Comparison of ENCODE assay signal across 15 mouse cellular contexts in genomic region chr7:92264325-92264724, GRCm38 (mm10).
DNase-seq lines count a peak whose midpoint lies in the region; ATAC-seq and TF ChIP-seq lines count a peak whose summit lies in the region.
"Had no signal": no experiment of that assay in that cellular context is flagged by ENCODE, and none has a peak within 500 bp of the region (broad histone marks: within the 10 kb centered on the region; RNA-seq: fewer than 3 reads in every experiment).

No protein-coding gene starts in this region.

- intact Hi-C loops in left cerebral cortex, adult 2 months (cut with DNase I): no loop called here
- intact Hi-C loops in left cerebral cortex, postnatal 36 days (cut with DNase I): no loop called here
- intact Hi-C loops in gastrocnemius, postnatal 14 days (cut with DNase I; ENCODE audit: low total_unique reads): no loop called here

- no peak overlapping the region for H3K4me3 ChIP-seq in left cerebral cortex, adult 2 months
- no peak overlapping the region for H3K4me3 ChIP-seq in midbrain, postnatal 0 days (ENCODE audit: low read depth, low read length)
- H3K4me3 ChIP-seq: heart, embryonic 13.5 days had no signal

- H3K4me1 ChIP-seq in midbrain, postnatal 0 days (ENCODE audit: insufficient read depth, low read length): no peaks in the 10 kb centered on the region
- H3K4me1 ChIP-seq: heart, embryonic 13.5 days had no signal

- H3K27ac ChIP-seq in left cerebral cortex, adult 2 months: peak overlapping the region; percentile 67
- no peak overlapping the region for H3K27ac ChIP-seq in midbrain, postnatal 0 days (ENCODE audit: low read depth, low read length)
- H3K27ac ChIP-seq: heart, embryonic 13.5 days had no signal

- peak; percentile 78; the same call in 1 of the 2 replicates for ATAC-seq in midbrain, postnatal 0 days (ENCODE audit: low FRiP score)
- ATAC-seq: CD4-positive, CD25-positive, alpha-beta regulatory T cell, adult 4 months had no signal

- no peaks in the 10 kb centered on the region for H3K27me3 ChIP-seq in midbrain, postnatal 0 days (ENCODE audit: insufficient read depth, low read length)
- H3K27me3 ChIP-seq: heart, embryonic 13.5 days had no signal

- TF ChIP-seq CTCF in left cerebral cortex, adult 2 months (IDR thresholded peaks at IDR 0.05): no peak
- TF ChIP-seq CTCF in midbrain, postnatal 0 days (IDR thresholded peaks at IDR 0.05): no peak

- H3K36me3 ChIP-seq in midbrain, postnatal 0 days (ENCODE audit: insufficient read depth, low read length): no peaks in the 10 kb centered on the region
- H3K36me3 ChIP-seq: heart, embryonic 13.5 days had no signal

- no peak for DNase-seq in left cerebral cortex, adult 2 months (ENCODE audit: extremely low spot score in 1 of 2, low spot score in 2 of 2)
- no peak for DNase-seq in left cerebral cortex, postnatal 36 days (ENCODE audit: low spot score in 2 of 2)
- peak; percentile 89 for DNase-seq in cerebellum, adult 11-12 months
- DNase-seq in cerebellum, postnatal 36 days: peak; percentile 73 to 75
- peak; percentile 76 for DNase-seq in midbrain, postnatal 0 days (ENCODE audit: low spot score)
- no peak for DNase-seq in lung, postnatal 4 days
- DNase-seq in gastrocnemius, postnatal 14 days: no peak
- DNase-seq in adrenal gland, postnatal 14 days: no peak
- DNase-seq: gastrocnemius, postnatal 10 days; kidney, postnatal 14 days; liver; lung, embryonic 14.5 days; thymus, postnatal 36 days had no signal

- H3K9ac ChIP-seq in midbrain, postnatal 0 days (replicated peaks; ENCODE audit: low read length, poor library complexity, severe bottlenecking): no peak overlapping the region
- H3K9ac ChIP-seq: heart, embryonic 13.5 days; lung, embryonic 14.5 days had no signal

- no peaks in the 10 kb centered on the region for H3K9me3 ChIP-seq in midbrain, postnatal 0 days (ENCODE audit: low read length)
- H3K9me3 ChIP-seq: heart, embryonic 13.5 days had no signal

- 50% methylated on average over 3 of the region's 3 CpGs for WGBS in midbrain, postnatal 0 days

- no peak overlapping the region for H3K4me2 ChIP-seq in midbrain, postnatal 0 days (ENCODE audit: low read depth, low read length, poor library complexity, severe bottlenecking)
- H3K4me2 ChIP-seq: heart, embryonic 13.5 days; lung, embryonic 14.5 days had no signal

Comparison
In these comparisons a context has a peak if more than half of its experiments do, and no peak if none do; other contexts are left out.
1. DNase-seq: peak in cerebellum, adult 11-12 months (single experiment), cerebellum, postnatal 36 days (2 of 2) and midbrain, postnatal 0 days (single experiment); none in left cerebral cortex, adult 2 months (0 of 2), left cerebral cortex, postnatal 36 days (0 of 2), lung, postnatal 4 days (0 of 2), gastrocnemius, postnatal 14 days (single experiment) and adrenal gland, postnatal 14 days (single experiment).